Mouse (Mus musculus) brain, embryonic 14.5 days (tissue): ENCODE results near the gene Scamp1.

Experiments used
- CTCF ChIP-seq: fragments of 200-500 bp; IDR thresholded peaks from 2 replicates; pipeline ENCODE4 v1.5.1; 2012; ENCODE audit warnings: inconsistent platforms, mild to moderate bottlenecking, moderate library complexity, borderline replicate concordance; ENCODE audit not compliant: insufficient read depth, insufficient read length; ENCODE audit errors: extremely low read depth
- POLR2A ChIP-seq: fragments of 200-500 bp; IDR thresholded peaks from 2 replicates; pipeline ENCODE4 v1.6.1; 2012; ENCODE audit warnings: mild to moderate bottlenecking, inconsistent platforms, borderline replicate concordance; ENCODE audit not compliant: poor library complexity, insufficient read depth, insufficient read length, severe bottlenecking; ENCODE audit errors: extremely low read depth

- no peak for TF ChIP-seq CTCF
- no peak for TF ChIP-seq POLR2A
Observed at GRCm38 (mm10) chr13:94158864-94159477, 126.7 kb downstream of the Scamp1 start.
